Mouse (Mus musculus) small intestine, adult 2 months (tissue): ENCODE results near the gene Rgs9bp.

Experiments
- CTCF ChIP-seq: fragments of 200-500 bp; IDR thresholded peaks from 2 replicates; pipeline ENCODE4 v1.5.1; 2012; ENCODE audit warnings: low read depth, mild to moderate bottlenecking, control low read depth, inconsistent platforms, low read length, moderate library complexity, mixed read lengths; ENCODE audit not compliant: insufficient replicate concordance, insufficient read length; ENCODE audit errors: extremely low read depth
- POLR2A ChIP-seq: fragments of 200-500 bp; IDR thresholded peaks from 2 replicates; pipeline ENCODE4 v1.6.1; 2012; ENCODE audit warnings: low read depth, mild to moderate bottlenecking, control low read depth, inconsistent platforms, low read length, moderate library complexity

DNA sequence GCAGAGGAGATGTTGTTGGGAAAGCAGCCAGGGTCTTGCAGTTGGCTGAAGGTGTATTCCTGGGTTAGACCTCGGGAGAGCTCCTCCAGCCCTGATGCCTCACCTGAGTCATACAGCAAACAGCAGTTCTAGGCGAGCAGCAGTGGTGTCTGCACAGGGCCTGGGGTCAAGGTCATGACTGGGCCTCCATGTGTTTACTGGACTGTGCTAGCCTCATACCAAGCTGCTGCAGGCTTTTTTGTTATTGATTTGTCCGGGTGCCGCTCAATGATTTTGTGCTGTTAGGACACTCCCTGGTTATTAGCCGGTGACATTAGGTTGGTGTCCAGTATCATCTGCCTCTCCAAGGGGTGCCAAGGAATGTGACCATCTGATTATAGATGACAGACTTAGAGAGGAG is 2.3 kb upstream of the Rgs9bp start:
- TF ChIP-seq CTCF, result no peak
- TF ChIP-seq POLR2A, result no peak
